Mouse (Mus musculus) hematopoietic stem cell, adult 5-6 weeks (primary cell): ENCODE measurements at regions not wholly inside any gene's neighbourhood (a gene's known extent, or its start where the extent isn't known, plus 50 kb on each side); places are given as distances from the start of the nearest gene placed in this dataset.

Experiments
- ATAC-seq, 2 experiments: fragments of 125-278 bp in 1 of 2; replicated peaks in 1 of 2; 2 replicates each; pipeline ENCODE4 v1.8.0; 2016 to 2017; ENCODE audit warnings: inconsistent platforms in 2 of 2, mild to moderate bottlenecking in 2 of 2, moderate number of reproducible peaks in 2 of 2, low read depth in 1 of 2, moderate TSS enrichment in 1 of 2; ENCODE audit not compliant: low FRiP score in 2 of 2, poor library complexity in 2 of 2, severe bottlenecking in 2 of 2, insufficient read depth in 1 of 2, low TSS enrichment in 1 of 2

- no peak for ATAC-seq
Observed at GRCm38 (mm10) chr9:79502034-79502433, 216.6 kb downstream of the Col12a1 start.

GRCm38 (mm10) chr9:79516384-79516783 is 202.2 kb downstream of the Col12a1 start:
- no peak for ATAC-seq

GRCm38 (mm10) chr9:79517461-79517860 is 201.2 kb downstream of the Col12a1 start:
- no peak for ATAC-seq

- ATAC-seq = no peak
Observed at GRCm38 (mm10) chr9:79518640-79519039, 200.0 kb downstream of the Col12a1 start.

- no peak for ATAC-seq
Observed at GRCm38 (mm10) chr9:79520498-79520897, 198.1 kb downstream of the Col12a1 start.

- no peak for ATAC-seq
Observed at GRCm38 (mm10) chr9:79523054-79523453, 195.6 kb downstream of the Col12a1 start.

- no peak for ATAC-seq
Observed at GRCm38 (mm10) chr9:79525000-79525399, 193.6 kb downstream of the Col12a1 start.

- ATAC-seq = no peak
Observed at GRCm38 (mm10) chr9:79526390-79526789, 192.2 kb downstream of the Col12a1 start.

- no peak for ATAC-seq
Observed at GRCm38 (mm10) chr9:79527331-79527730, 191.3 kb downstream of the Col12a1 start.
